Mouse (Mus musculus) heart, embryonic 15.5 days (tissue): ENCODE results near the gene Eps15. TPM values are rescaled to one million over a fixed set of nuclear protein-coding genes. Genes with fewer than 3 reads are reported as not detected.

Source experiments
- ATAC-seq: fragments of 200-750 bp; cut with Nextera tagmentation; replicated peaks from 2 replicates; pipeline ENCODE4 v1.8.0; 2017; ENCODE audit warnings: low read depth, moderate TSS enrichment; ENCODE audit not compliant: insufficient number of reproducible peaks, insufficient read depth, low FRiP score
- H3K27ac ChIP-seq: fragments of 300-500 bp; sonication (generic); 2 replicates; pipeline ENCODE4 v1.5.1; 2015; ENCODE audit warnings: mild to moderate bottlenecking, inconsistent platforms
- H3K27me3 ChIP-seq: fragments of 300-500 bp; sonication (generic); 2 replicates; pipeline ENCODE4 v1.6.1; 2015; ENCODE audit warnings: inconsistent platforms
- H3K36me3 ChIP-seq: fragments of 300-500 bp; sonication (generic); 2 replicates; pipeline ENCODE4 v1.6.1; 2015; ENCODE audit warnings: mild to moderate bottlenecking, inconsistent platforms
- H3K4me1 ChIP-seq: fragments of 300-500 bp; sonication (generic); replicated peaks from 2 replicates; pipeline ENCODE4 v1.6.1; 2015; ENCODE audit warnings: inconsistent platforms
- H3K4me2 ChIP-seq: fragments of 300-500 bp; sonication (generic); 2 replicates; pipeline ENCODE4 v1.6.1; 2015; ENCODE audit warnings: inconsistent platforms, mild to moderate bottlenecking, moderate library complexity
- H3K4me3 ChIP-seq: fragments of 300-500 bp; sonication (generic); 2 replicates; pipeline ENCODE4 v1.5.1; 2015; ENCODE audit warnings: mild to moderate bottlenecking, inconsistent platforms
- H3K9ac ChIP-seq: fragments of 300-500 bp; sonication (generic); 2 replicates; pipeline ENCODE4 v1.6.1; 2015; ENCODE audit warnings: mild to moderate bottlenecking, inconsistent platforms
- H3K9me3 ChIP-seq: fragments of 300-500 bp; sonication (generic); replicated peaks from 2 replicates; pipeline ENCODE4 v1.6.1; 2016; ENCODE audit warnings: inconsistent platforms
- WGBS: fragments of 180-500 bp; shearing (Covaris S2); methylation state at CpG from one replicate; pipeline ENCODE4 v1.1.7; 2015; ENCODE audit warnings: mixed read lengths; 5-methylcytosine and 5-hydroxymethylcytosine counted together
- polyA plus RNA-seq: library from polyadenylated mRNA; unstranded; fragments of >200 nt; fragmentation: Nextera tagmentation; extraction: Ambion mirVana; gene quantifications from 2 replicates; pipeline ENCODE4 v1.2.1, GENCODE M21; 2015

Eps15 gene
- polyA plus RNA-seq, 1 experiment from 2014 or later, result 28.3 TPM

DNA sequence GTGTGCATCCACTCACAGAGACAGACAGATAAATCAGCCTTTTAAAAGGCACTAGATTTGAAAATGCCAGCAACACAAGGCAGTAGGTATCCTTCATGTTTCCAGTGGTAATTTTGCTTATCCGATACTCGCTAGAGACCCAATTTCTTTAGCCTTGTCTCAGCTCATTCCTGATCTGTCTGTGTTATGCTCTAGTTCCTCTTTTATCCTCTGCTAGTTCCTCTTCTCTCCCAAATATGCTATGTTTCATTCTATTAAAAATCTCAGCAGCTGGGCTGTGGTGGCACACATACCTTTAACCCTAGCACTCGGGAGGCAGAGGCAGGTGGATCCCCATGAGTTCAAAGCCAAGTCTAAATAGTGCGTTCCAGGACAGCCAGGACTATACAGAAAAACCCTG is 8.3 kb upstream of the Eps15 start:
- Histone ChIP-seq H3K4me2 (no peak overlapping the region), H3K27me3 (no peaks in the 10 kb centered on the region), H3K9me3 (no peaks in the 10 kb centered on the region), H3K4me1 (no peaks in the 10 kb centered on the region), H3K4me3 (no peak overlapping the region), H3K36me3 (no peaks in the 10 kb centered on the region), H3K27ac (no peak overlapping the region), H3K9ac (no peak overlapping the region)
- no peak for ATAC-seq
- 89% methylated on average over 4 of the region's 4 CpGs for WGBS

DNA sequence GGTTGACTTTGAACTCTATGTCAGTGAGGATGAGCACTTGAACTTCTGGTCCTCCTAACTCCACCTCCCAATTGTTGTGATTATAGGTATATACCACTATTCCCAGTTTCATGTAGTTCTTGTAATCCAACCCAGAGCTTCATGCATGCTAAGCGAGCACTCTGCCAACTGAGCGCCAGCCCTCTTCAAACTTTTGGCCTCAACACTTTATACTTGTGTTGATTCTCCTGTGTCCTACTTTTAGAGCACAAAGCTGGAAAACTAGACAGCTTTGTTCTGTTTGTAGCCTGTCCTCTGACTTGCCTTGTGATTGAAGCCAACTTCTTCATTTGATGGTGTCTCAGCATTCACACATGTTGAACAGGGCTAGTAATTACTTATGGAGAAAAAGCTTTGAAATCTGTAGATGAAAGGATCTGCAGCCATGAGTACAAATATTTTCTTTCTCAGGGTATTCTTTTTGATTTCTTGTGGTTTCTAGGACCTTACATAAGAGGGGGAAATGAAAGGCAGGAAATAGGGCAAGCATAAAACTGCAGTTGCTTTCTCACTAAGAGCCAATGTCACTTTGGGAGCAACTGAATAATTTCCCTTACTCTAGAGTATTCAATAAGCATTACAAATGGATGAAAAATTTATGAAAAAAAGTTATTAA is 6.4 kb upstream of the Eps15 start:
- Histone ChIP-seq H3K4me2 (no peak overlapping the region), H3K9ac (no peak overlapping the region), H3K4me1 (no peaks in the 10 kb centered on the region), H3K4me3 (no peak overlapping the region), H3K27me3 (no peaks in the 10 kb centered on the region), H3K27ac (no peak overlapping the region), H3K9me3 (no peaks in the 10 kb centered on the region), H3K36me3 (no peaks in the 10 kb centered on the region)
- WGBS, result 84% methylated on average over 2 of the region's 2 CpGs
- no peak for ATAC-seq

DNA sequence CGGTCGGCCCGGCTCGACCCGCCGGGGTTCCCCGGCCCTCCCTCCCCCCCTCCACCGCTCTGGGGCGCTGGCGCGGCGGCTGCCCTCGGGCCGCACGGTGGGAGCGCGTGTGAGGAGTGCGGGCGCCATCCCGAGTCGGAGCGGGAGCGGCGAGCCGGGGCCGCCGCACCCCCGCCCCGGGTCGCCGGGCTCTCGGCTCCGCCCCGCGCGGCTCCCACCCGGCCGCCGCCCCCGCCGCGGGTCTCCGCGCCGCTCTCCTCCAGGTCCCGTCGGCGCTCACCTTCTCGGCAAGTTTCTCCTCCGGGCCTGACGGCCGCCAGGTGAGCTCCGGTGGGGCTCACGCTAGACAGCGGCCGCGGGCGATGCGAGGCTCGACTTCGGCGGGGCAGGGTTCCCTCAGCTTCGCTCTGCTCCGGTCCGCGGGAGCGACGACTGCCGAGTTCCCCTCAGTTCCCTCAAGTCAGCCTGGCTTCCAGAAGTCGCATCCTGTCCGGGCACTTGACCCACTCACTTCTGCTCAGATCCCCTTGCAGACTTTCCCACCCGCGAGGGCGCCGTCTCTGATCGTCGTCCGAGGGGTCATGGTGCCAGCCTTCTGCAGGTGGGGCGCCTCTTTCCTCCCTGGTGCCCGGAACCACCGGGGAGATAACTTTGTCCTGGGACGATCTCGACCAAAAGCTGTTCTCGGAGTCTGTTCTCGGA is 542 bp downstream of the Eps15 start:
- no peaks in the 10 kb centered on the region for H3K36me3 ChIP-seq
- peak; percentile 87 for ATAC-seq
- H3K9ac ChIP-seq, result peak overlapping the region; percentile 83
- H3K4me3 ChIP-seq, result peak overlapping the region; percentile 81
- WGBS, result under 1% methylated on average over 85 of the region's 85 CpGs
- peaks cover 12% of the 10 kb centered on the region for H3K4me1 ChIP-seq
- H3K9me3 ChIP-seq, result no peaks in the 10 kb centered on the region
- peak overlapping the region; percentile 82 for H3K27ac ChIP-seq
- peak overlapping the region; percentile 71 for H3K4me2 ChIP-seq
- H3K27me3 ChIP-seq, result no peaks in the 10 kb centered on the region

DNA sequence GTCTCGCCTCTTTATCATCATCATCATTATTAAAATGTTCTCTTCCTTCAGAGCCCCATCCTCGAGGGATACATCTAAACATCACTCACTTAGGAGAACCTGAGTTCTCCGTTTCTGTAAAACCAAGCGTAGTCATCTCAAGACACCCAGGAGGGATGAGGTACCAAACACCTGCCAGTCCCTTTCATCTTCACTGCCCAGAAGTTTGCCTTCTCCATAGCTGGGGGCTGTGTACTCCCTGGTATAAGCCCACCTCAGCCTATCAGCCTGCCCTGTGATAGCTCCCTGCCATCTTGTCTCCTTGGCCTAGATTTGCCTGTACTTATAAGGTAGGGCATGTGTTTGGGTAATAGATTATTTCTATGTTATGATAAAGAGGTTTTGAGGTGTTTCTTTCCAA is 1.1 kb downstream of the Eps15 start:
- ATAC-seq, result no peak
- Histone ChIP-seq H3K27me3 (no peaks in the 10 kb centered on the region), H3K9me3 (no peaks in the 10 kb centered on the region), H3K27ac (no peak overlapping the region), H3K4me2 (peak overlapping the region; percentile 71), H3K4me1 (peaks cover 12% of the 10 kb centered on the region), H3K4me3 (peak overlapping the region; percentile 81), H3K9ac (peak overlapping the region; percentile 83), H3K36me3 (no peaks in the 10 kb centered on the region)
- WGBS, result 4% methylated on average over 4 of the region's 4 CpGs

DNA sequence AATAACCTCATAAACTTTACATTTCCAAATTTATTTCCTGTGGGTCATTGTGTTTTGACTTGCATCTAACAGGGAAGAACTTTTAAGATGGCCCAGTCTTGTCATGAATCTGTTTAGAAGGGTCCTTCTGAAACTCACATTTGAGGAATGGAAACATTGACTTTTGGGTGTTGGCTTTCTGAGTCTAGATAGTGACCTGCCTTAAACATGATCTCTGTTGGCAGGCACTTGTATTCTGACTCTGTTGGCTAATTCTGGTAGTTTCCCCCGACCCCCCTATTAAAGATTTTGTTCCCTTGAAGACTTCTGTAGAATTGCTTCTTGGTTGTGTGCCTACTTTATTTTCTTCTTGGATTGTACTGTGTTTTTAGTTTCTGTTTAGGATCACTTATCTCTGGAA is 1.9 kb downstream of the Eps15 start:
- no peak overlapping the region for H3K4me3 ChIP-seq
- H3K27me3 ChIP-seq, result no peaks in the 10 kb centered on the region
- H3K27ac ChIP-seq, result no peak overlapping the region
- H3K9ac ChIP-seq, result no peak overlapping the region
- peak overlapping the region; percentile 71 for H3K4me2 ChIP-seq
- ATAC-seq, result no peak
- H3K9me3 ChIP-seq, result no peaks in the 10 kb centered on the region
- H3K4me1 ChIP-seq, result peaks cover 12% of the 10 kb centered on the region
- no peaks in the 10 kb centered on the region for H3K36me3 ChIP-seq
- 54% methylated on average over 1 of the region's 1 CpGs for WGBS

DNA sequence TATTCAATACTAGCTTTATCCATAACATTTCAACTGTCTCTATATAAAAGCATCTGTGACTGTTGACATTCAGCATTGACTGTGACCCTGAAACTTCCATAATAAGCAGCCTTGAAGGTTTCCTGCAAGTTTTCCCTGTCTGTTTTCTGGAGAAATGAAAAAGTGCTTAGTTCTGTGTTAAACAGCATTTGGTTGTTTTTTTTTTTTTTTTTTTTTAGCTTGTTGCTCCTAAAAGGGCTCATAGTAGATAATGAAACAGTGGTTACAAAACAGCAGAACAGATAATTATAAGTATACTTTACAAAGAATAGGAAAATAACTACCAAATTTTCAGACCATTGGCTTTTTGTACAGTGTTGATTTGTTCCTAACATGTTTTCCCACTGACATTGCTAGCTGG is 14.6 kb downstream of the Eps15 start:
- no peak for ATAC-seq
- Histone ChIP-seq H3K4me1 (no peaks in the 10 kb centered on the region), H3K4me2 (no peak overlapping the region), H3K9ac (no peak overlapping the region), H3K27me3 (no peaks in the 10 kb centered on the region), H3K36me3 (no peaks in the 10 kb centered on the region), H3K27ac (no peak overlapping the region), H3K9me3 (no peaks in the 10 kb centered on the region), H3K4me3 (no peak overlapping the region)

DNA sequence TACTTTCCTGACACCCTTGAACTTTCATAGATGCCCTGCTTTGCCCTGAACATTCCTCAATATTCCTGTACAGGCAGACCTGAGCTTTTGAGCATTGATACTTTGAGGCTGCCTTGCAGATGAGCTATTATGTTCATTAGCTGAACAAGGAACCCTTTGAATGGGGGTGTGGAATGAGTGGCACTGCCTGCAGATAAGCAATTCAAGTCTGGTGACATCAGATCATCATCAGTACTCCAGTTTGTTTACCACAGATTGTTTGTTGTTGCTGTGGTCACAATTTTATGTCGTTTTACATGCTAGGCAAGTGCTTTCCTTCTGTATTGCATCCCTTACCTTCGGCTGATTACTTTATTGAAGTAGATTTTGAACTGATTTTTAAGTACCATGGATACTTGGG is 16.4 kb downstream of the Eps15 start:
- WGBS, result 79% methylated on average over 2 of the region's 2 CpGs
- Histone ChIP-seq H3K36me3 (no peaks in the 10 kb centered on the region), H3K4me1 (no peaks in the 10 kb centered on the region), H3K4me2 (no peak overlapping the region), H3K27me3 (no peaks in the 10 kb centered on the region), H3K27ac (no peak overlapping the region), H3K9ac (no peak overlapping the region), H3K4me3 (no peak overlapping the region), H3K9me3 (no peaks in the 10 kb centered on the region)
- ATAC-seq, result no peak

DNA sequence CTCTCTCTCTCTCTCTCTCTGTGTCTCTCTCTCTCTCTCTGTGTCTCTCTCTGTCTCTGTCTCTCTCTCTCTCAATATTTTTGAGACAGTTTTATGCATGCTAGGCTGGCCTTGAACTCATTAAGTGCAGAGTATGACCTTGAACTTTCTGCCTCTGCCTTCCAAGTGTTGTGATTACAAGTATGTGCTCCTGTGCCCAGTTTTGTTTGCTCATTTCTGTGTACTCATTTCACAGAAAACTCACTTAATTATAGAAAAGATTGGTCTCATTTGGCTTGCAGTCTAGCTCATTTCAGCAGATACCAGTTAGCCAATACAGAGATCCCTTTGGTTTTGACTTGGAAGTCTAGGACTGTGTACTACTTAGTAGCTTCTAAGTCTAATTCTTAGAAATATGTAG is 19.1 kb downstream of the Eps15 start:
- Histone ChIP-seq H3K36me3 (no peaks in the 10 kb centered on the region), H3K4me3 (no peak overlapping the region), H3K27me3 (no peaks in the 10 kb centered on the region), H3K4me1 (no peaks in the 10 kb centered on the region), H3K27ac (no peak overlapping the region), H3K9me3 (no peaks in the 10 kb centered on the region), H3K9ac (no peak overlapping the region), H3K4me2 (no peak overlapping the region)
- no peak for ATAC-seq

DNA sequence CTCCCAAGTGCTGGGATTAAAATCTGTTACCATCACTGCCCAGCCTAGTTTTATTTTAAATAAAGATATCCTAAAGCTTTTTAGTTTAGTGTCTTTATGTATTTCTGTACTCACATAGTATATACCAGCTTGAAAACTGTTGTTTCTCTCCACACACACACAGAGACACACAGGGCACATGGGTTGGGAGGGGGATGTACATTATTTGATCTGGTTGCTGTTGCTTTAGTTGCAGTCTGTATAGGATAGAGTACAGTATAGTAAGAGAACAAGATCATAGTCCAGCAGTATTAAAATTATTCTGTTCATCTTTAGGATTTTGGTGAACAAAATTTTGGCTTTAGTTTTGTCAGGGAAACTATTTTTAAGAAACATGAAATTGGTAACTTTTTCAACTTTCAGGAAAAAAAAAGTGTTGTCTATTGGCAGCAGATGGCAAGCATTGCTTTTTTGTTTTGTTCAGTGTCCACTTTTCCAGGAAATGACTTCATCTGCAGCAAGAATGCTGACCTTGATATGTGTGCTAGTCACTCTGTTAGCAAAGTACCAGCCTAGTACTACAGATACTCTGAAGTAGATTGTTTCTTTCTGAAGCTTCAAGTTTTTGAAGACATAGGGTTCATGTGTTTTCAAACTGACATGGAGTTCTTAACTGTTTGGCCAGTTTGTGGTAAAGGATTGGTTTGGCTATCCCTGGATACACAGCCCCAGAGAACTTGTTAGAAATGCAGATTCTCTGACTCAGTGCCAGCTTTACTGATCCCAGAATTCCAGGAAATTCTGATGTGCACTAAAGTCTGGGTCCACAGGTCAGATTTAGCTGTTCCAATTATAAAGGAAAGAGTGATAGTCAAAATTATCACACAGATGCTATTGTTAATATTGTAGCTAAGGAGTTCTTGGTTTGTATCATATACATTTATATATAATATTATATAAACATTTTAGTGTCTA is 37.1 kb downstream of the Eps15 start:
- peaks cover 11% of the 10 kb centered on the region for H3K36me3 ChIP-seq
- H3K27ac ChIP-seq, result no peak overlapping the region
- ATAC-seq, result no peak
- H3K4me1 ChIP-seq, result 0 out of 2 replicates have a peak, but pooled peaks cover 2% of the 10 kb centered on the region
- no peak overlapping the region for H3K4me2 ChIP-seq
- H3K9me3 ChIP-seq, result no peaks in the 10 kb centered on the region
- no peaks in the 10 kb centered on the region for H3K27me3 ChIP-seq
- H3K9ac ChIP-seq, result no peak overlapping the region
- no peak overlapping the region for H3K4me3 ChIP-seq

DNA sequence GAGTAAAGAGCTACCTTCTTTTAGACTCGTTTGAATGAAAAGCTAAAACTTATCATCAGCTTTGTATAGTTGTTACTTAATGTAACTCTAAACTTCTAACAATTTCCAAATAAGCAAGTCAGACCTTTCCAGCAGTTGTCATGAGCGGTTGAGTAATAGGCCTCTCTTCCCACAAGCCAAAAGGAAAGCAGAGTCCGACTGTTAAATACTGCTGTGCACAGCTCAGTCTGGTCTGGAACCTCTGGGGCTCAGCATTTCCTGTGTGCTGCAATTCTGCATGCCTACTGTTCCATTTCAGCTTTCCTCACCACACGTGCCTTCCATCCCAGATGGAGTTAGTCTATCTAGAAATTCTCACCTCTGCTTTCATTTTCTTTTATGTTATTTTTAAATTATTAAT is 56.7 kb downstream of the Eps15 start:
- WGBS, result 78% methylated on average over 4 of the region's 4 CpGs
- peaks cover 19% of the 10 kb centered on the region for H3K36me3 ChIP-seq
- no peaks in the 10 kb centered on the region for H3K9me3 ChIP-seq
- ATAC-seq, result no peak
- H3K4me1 ChIP-seq, result peaks cover 5% of the 10 kb centered on the region
- H3K4me3 ChIP-seq, result no peak overlapping the region
- no peak overlapping the region for H3K4me2 ChIP-seq
- H3K9ac ChIP-seq, result no peak overlapping the region
- H3K27ac ChIP-seq, result no peak overlapping the region
- H3K27me3 ChIP-seq, result no peaks in the 10 kb centered on the region

DNA sequence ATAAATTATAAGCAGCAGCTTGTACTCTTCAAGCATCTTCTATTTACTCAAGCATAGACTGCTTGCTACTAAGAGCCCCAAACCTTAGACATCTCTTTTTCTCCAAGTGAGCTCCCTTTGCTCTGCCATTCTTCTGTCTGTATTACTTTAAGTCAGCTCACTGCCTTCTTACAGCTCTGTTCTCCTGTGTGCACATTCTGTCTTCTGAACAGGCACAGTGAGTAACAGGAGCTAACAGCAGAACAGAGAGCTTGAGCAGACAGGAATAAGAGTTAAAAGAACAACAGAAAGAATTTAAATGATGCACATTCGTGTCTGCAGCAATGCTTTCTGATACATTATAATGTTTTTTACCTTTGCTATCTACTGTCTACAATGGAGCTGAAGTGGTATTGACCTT is 61.2 kb downstream of the Eps15 start:
- Histone ChIP-seq H3K27ac (0 out of 2 replicates have a peak overlapping the region, but pooled peaks have one; percentile 37), H3K36me3 (no peaks in the 10 kb centered on the region), H3K9me3 (no peaks in the 10 kb centered on the region), H3K27me3 (no peaks in the 10 kb centered on the region), H3K4me2 (no peak overlapping the region), H3K9ac (no peak overlapping the region), H3K4me1 (peaks cover 5% of the 10 kb centered on the region), H3K4me3 (no peak overlapping the region)
- 20% methylated on average over 1 of the region's 1 CpGs for WGBS
- no peak for ATAC-seq
